ENCODE assay signal across 9 mouse cellular contexts in the genomic region with DNA sequence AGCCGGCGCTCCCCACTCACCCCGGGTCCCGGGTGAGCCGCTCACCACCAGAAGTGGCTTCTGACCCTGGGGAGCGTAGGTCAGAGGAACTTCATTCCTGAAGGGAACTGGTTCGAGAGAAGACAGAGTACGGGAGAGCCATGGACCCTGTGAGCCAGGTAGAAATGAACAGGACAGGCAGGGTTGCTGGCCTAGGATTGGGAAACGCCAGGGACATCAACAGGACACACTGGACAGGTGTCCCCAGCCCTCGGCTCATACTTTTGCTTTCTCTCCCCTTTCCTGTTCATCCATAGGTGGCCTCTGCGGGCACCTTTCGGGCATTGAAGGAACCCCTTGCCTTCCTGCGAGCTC. TPM values are rescaled to one million over a fixed set of nuclear protein-coding genes. Genes with fewer than 3 reads are reported as not detected.
DNase-seq lines count a peak whose midpoint lies in the region; ATAC-seq and TF ChIP-seq lines count a peak whose summit lies in the region.
"Had no signal": no experiment of that assay in that cellular context is flagged by ENCODE, and none has a peak within 500 bp of the region (broad histone marks: within the 10 kb centered on the region; RNA-seq: fewer than 3 reads in every experiment).

No protein-coding gene starts in this region.

- intact Hi-C loops in heart, postnatal 25 days (cut with DNase I), result no loop called here

- no peaks in the 10 kb centered on the region for H3K36me3 ChIP-seq in heart, postnatal 0 days (replicated peaks; ENCODE audit: control insufficient read depth, insufficient read depth, low read length)
- H3K36me3 ChIP-seq in embryonic facial prominence, embryonic 12.5 days, result no peaks in the 10 kb centered on the region
- no peaks in the 10 kb centered on the region for H3K36me3 ChIP-seq in hindbrain, embryonic 14.5 days (replicated peaks; ENCODE audit: control insufficient read depth, insufficient read depth)
- H3K36me3 ChIP-seq in midbrain, embryonic 15.5 days (replicated peaks), result no peaks in the 10 kb centered on the region

- H3K9ac ChIP-seq in heart, postnatal 0 days (replicated peaks; ENCODE audit: low read depth, low read length), result no peak overlapping the region
- H3K9ac ChIP-seq in embryonic facial prominence, embryonic 12.5 days, result peak overlapping the region; percentile 46
- peak overlapping the region; percentile 52 for H3K9ac ChIP-seq in hindbrain, embryonic 14.5 days
- peak overlapping the region; percentile 29; the same call in 1 of the 2 replicates for H3K9ac ChIP-seq in midbrain, embryonic 15.5 days

- DNase-seq in heart, postnatal 0 days (ENCODE audit: low spot score), result no peak
- no peak for DNase-seq in heart, postnatal 25 days (ENCODE audit: low spot score)
- no peak for DNase-seq in hindbrain, embryonic 14.5 days (ENCODE audit: low spot score)
- no peak for DNase-seq in spleen, adult 12 weeks (ENCODE audit: low spot score)
- no peak for DNase-seq in right cerebral cortex, postnatal 25 days
- no peak for DNase-seq in left cerebral cortex, adult 18-20 months (ENCODE audit: low spot score in 2 of 2)
- DNase-seq: thymus, adult 18-20 months had no signal

- no peak for TF ChIP-seq CTCF in heart, postnatal 0 days (IDR thresholded peaks at IDR 0.05; ENCODE audit: low read depth)

- no peaks in the 10 kb centered on the region for H3K9me3 ChIP-seq in heart, postnatal 0 days (replicated peaks; ENCODE audit: control insufficient read depth, low read length)
- H3K9me3 ChIP-seq in embryonic facial prominence, embryonic 12.5 days, result no peaks in the 10 kb centered on the region
- H3K9me3 ChIP-seq in hindbrain, embryonic 14.5 days (ENCODE audit: control insufficient read depth, low read length), result no peaks in the 10 kb centered on the region
- no peaks in the 10 kb centered on the region for H3K9me3 ChIP-seq in midbrain, embryonic 15.5 days

- ATAC-seq in heart, postnatal 0 days (ENCODE audit: insufficient read depth, low read depth), result no peak
- no peak; the same call in 1 of the 2 replicates for ATAC-seq in embryonic facial prominence, embryonic 12.5 days (ENCODE audit: insufficient number of reproducible peaks, insufficient read depth, low FRiP score, low TSS enrichment)
- ATAC-seq in hindbrain, embryonic 14.5 days (ENCODE audit: low FRiP score), result peak; percentile 49; the same call in 1 of the 2 replicates
- ATAC-seq in midbrain, embryonic 15.5 days (replicated peaks), result no peak

- H3K27me3 ChIP-seq in heart, postnatal 0 days (ENCODE audit: control insufficient read depth, insufficient read depth, low read length), result no peaks in the 10 kb centered on the region
- no peaks in the 10 kb centered on the region for H3K27me3 ChIP-seq in embryonic facial prominence, embryonic 12.5 days
- no peaks in the 10 kb centered on the region for H3K27me3 ChIP-seq in hindbrain, embryonic 14.5 days (ENCODE audit: control insufficient read depth, insufficient read depth, low read length)
- H3K27me3 ChIP-seq in midbrain, embryonic 15.5 days (replicated peaks), result no peaks in the 10 kb centered on the region

- no peak for TF ChIP-seq EP300 in heart, postnatal 0 days (IDR thresholded peaks at IDR 0.05; ENCODE audit: low read depth)

- H3K4me1 ChIP-seq in heart, postnatal 0 days (ENCODE audit: control insufficient read depth, insufficient read depth), result peaks cover 6% of the 10 kb centered on the region; the same call in 1 of the 2 replicates
- no peaks in the 10 kb centered on the region for H3K4me1 ChIP-seq in embryonic facial prominence, embryonic 12.5 days
- peaks cover 5% of the 10 kb centered on the region; the same call in 1 of the 2 replicates for H3K4me1 ChIP-seq in hindbrain, embryonic 14.5 days (replicated peaks; ENCODE audit: control insufficient read depth, insufficient read depth, low read length)
- H3K4me1 ChIP-seq in midbrain, embryonic 15.5 days, result peaks cover 12% of the 10 kb centered on the region; the same call in 1 of the 2 replicates

- H3K4me2 ChIP-seq in heart, postnatal 0 days (ENCODE audit: low read depth, low read length), result peak overlapping the region; percentile 57
- peak overlapping the region; percentile 70 for H3K4me2 ChIP-seq in embryonic facial prominence, embryonic 12.5 days (replicated peaks)
- peak overlapping the region; percentile 92 for H3K4me2 ChIP-seq in hindbrain, embryonic 14.5 days (replicated peaks)
- H3K4me2 ChIP-seq in midbrain, embryonic 15.5 days, result peak overlapping the region; percentile 60

- peak overlapping the region; percentile 33 for H3K4me3 ChIP-seq in heart, postnatal 0 days (ENCODE audit: low read depth, low read length)
- H3K4me3 ChIP-seq in embryonic facial prominence, embryonic 12.5 days, result peak overlapping the region; percentile 35
- peak overlapping the region; percentile 30 for H3K4me3 ChIP-seq in hindbrain, embryonic 14.5 days (replicated peaks; ENCODE audit: low read length)
- peak overlapping the region; percentile 39 for H3K4me3 ChIP-seq in midbrain, embryonic 15.5 days

- H3K27ac ChIP-seq in heart, postnatal 0 days (ENCODE audit: low read depth), result no peak overlapping the region
- no peak overlapping the region for H3K27ac ChIP-seq in embryonic facial prominence, embryonic 12.5 days
- H3K27ac ChIP-seq in hindbrain, embryonic 14.5 days, result no peak overlapping the region
- no peak overlapping the region for H3K27ac ChIP-seq in midbrain, embryonic 15.5 days

- WGBS in heart, postnatal 0 days, result 20% methylated on average over 13 of the region's 13 CpGs
- 14% methylated on average over 13 of the region's 13 CpGs for whole genome bisulfite sequencing in embryonic facial prominence, embryonic 12.5 days
- 21% methylated on average over 13 of the region's 13 CpGs for WGBS in hindbrain, embryonic 14.5 days
- 20% methylated on average over 13 of the region's 13 CpGs for WGBS in midbrain, embryonic 15.5 days

RNA-seq across cellular contexts. Expression of a gene that starts 0.2 kb away (rescaled TPM):
- 0.04 TPM in 1 of 2 replicates, not detected in the other for total RNA-seq in heart, postnatal 0 days (2014; rRNA removed; ENCODE audit: low replicate concordance)
- 0.14 and 0.15 TPM in 2 replicates for polyA plus RNA-seq in heart, postnatal 0 days (2015; fragmentation: Nextera tagmentation; extraction: Ambion mirVana)
- under 1 TPM in 1 of 2 experiments, not detected in 1; 0.36 TPM for total RNA-seq in heart, postnatal 25 days (2021)
- polyA plus RNA-seq in embryonic facial prominence, embryonic 12.5 days (2016; fragmentation: Nextera tagmentation; extraction: Ambion mirVana), result 3.9 and 5.0 TPM in 2 replicates
- 52.7 and 64.2 TPM in 2 replicates for polyA plus RNA-seq in hindbrain, embryonic 14.5 days (2014; fragmentation: Nextera tagmentation; extraction: Ambion mirVana)
- polyA plus RNA-seq in midbrain, embryonic 15.5 days (2015; fragmentation: Nextera tagmentation; extraction: Ambion mirVana), result 30.6 and 33.1 TPM in 2 replicates
- 100 to 1,000 TPM; 119 to 136 TPM for total RNA-seq in left cerebral cortex, adult 18-20 months (2021)
